Mouse (Mus musculus) lung, adult 18-20 months (tissue): Measurements from ENCODE around the gene Bcl11a.
"Not testable (repeated sequence)": the region's sequence is repeated elsewhere in the genome, so short reads cannot be mapped to it uniquely, and the experiment has no call there.

Source experiments
- DNase-seq, 2 experiments: peaks; one replicate each; pipeline ENCODE4 v3.0.0; 2022; ENCODE audit warnings: mixed read lengths in 2 of 2

Bcl11a gene

GRCm38 (mm10) chr11:24101625-24102024 lies 23.8 kb downstream of the Bcl11a start:
- DNase-seq = no peak

GRCm38 (mm10) chr11:24102372-24102771 lies 24.5 kb downstream of the Bcl11a start:
- no peak for DNase-seq

DNA sequence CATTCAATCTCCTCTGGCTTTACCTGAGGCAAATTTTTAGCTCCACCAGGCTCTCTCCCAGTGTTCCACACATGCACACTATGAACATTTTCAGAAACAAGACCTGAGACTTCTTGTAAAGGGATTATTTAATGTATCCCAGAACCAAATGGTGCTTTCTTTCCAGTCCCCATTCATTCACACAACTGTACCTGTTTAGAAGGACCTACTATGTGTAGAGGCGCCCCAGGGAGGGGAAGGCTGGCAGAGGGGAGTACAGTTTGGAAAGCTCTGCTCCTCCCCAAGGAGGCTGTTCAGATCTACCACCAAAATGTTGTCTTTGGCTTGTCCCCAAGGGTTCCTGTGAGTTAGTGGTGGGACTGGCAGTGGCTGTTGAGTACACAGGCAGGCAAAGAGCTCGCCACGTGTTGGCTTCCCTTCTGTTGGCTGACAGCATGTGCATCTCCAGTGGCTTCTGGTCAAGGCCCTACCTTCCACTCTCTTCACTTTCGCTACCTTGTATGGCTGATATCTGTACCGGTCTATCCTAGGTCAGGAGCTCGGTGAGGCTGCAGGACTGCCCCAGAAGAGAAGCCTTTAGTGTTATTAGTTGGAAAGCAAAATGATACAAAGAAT lies 25.4 kb downstream of the Bcl11a start:
- DNase-seq = no peak

- no peak for DNase-seq
Measured at GRCm38 (mm10) chr11:24107414-24107813, 29.6 kb downstream of the Bcl11a start.

DNA sequence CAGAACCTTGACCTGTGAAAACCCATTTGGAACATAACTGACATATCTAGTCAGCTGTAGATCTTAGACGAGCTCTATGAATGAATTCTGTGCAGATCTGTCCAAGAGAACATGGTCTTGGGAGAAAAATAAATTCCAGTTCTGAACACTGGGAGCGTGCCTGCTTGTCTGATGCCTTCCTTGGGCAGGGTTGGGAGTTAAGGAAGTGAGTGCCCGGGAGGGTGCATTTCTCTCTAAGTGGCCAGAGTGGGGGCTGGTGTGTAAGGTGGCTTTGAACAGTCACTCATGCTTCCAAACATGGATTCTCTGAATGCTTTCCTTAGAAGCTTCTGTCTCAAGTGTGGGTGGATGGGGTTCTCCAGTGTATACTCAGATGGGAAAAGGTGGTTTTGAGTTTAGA lies 31.1 kb downstream of the Bcl11a start:
- no peak for DNase-seq

GRCm38 (mm10) chr11:24109388-24109787 lies 31.5 kb downstream of the Bcl11a start:
- no peak for DNase-seq

- no peak for DNase-seq
Measured at GRCm38 (mm10) chr11:24110113-24110512, 32.3 kb downstream of the Bcl11a start.

DNA sequence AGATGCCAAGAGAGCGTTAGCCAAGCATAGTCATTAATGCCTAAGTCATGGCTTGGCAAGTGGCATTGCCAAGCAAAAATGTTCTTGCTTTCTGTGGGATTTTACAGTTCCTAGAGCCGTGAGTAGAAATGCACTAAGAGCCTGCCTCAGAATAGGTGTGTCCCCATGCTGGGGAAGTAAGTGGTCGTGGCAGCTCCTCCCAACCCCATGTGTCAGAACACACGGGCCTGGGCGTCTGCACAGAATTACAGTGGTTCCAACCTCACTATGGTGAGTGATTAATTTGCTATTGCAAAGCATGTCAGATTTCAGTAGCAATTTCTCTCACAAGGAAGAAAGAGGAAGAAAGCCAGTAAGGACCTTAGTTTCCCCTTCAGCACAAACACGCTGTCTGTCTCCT lies 33.9 kb downstream of the Bcl11a start:
- no peak for DNase-seq

DNA sequence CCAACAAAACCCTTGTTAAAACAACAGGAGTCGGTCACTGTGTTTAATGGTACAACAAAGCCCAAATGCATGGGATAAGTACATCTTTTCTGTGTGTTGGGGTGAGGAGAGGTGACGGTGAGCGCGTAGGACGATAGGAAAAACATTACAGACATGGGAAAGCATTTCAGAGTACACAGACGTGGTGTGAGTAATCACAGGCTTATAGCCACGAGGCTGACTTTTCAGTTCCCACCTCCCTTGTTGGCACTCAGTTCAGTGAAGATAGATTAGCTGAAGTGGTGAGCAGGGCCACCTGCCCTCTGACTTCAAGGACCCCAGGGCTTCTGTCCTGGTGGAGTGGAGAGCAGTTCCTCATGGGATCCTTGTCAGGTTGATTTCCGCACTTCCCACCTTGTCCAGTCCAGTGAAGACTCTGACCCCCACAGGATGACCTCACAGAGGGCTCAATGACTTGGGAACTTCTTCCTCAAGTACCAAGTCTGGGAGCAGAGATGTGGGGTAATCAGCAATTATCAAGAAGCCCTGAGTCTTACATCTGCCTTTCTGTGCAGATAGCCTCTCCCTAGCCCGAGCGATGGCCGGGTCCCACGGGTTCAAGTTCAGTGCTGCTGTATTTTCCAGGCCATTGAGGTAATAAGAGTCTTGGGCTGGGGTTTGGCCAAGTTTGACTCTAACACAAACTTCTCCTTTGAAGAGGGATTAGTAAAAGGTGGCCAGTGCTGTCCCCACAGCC lies 37.3 kb downstream of the Bcl11a start:
- no peak for DNase-seq

DNA sequence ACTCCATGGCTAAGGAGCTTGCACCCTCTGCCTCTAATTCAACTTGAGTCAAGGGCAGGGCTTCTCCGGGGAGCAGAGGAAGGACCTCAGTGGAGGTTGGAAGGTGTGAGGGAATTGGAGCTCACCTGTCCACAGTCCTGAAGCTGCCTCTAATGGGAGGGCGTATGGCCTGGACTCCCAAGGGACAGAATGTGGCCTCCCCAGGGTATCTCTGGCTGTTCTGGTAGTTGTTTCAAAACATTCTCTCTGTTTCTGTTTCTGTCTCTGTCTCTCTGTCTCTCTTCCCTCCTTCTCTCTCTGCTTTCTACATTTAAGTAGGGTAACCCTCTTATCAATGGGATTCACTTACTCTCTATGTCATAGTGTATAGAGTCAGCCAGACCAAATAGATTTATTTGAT lies 38.2 kb downstream of the Bcl11a start:
- DNase-seq = no peak

DNA sequence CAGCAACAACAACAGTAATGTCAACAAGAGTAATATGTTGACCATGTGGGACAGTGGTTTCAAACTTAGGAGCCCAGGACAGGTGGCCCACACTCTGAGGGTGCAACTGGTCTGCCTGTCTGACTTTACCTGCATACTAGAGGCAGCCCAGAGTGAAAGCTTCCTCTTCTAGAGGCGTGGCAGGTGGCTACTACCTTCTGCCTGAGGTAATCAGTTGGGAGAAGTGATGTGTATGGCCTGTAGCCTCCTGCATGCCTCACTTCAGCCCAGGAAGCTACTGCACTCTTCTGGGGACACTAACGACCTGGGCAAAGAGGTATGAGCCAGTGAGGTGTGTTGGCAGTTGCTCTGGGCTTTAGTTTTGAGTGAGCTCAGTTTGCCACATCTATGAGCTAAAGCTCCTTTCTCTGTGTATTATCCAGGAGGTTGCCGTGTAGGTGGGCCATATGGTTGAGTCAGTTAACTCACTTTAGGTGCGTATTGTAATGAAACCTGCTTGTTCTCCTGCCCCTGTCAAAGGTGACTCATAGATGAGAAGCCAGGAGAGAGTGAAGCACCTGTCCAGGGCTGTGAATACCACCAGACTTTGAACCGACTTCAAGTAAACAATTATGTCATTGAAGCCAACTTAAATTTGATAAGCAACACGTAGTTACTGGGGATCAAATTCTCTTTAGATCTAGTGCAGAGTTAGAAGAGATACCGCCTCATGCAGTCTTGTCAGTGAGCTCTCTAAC lies 38.9 kb downstream of the Bcl11a start:
- no peak for DNase-seq

GRCm38 (mm10) chr11:24121136-24121535 lies 43.3 kb downstream of the Bcl11a start:
- no peak for DNase-seq

GRCm38 (mm10) chr11:24122899-24123298 lies 45.0 kb downstream of the Bcl11a start:
- DNase-seq = no peak

DNA sequence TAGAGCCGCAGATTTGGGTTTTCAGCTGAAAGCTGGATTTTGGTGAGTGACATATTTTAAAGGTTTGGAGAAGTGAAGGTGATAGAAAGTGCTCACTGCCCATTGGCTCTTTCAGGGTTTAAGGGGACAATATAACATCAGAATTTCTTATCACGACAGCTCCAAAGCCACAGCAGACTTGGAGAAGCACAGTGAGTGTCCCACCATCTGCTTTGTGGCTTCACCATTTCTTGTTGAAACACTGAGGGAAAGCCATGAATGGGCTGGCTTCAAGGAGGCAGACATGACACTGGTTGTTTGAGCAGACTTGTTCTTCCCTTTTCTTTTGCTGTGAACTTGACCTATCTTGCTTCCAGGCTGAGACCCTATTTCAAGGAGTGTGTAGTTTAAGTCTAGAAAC lies 46.1 kb downstream of the Bcl11a start:
- no peak for DNase-seq

- no peak for DNase-seq
Measured at GRCm38 (mm10) chr11:24125098-24125497, 47.2 kb downstream of the Bcl11a start.

DNA sequence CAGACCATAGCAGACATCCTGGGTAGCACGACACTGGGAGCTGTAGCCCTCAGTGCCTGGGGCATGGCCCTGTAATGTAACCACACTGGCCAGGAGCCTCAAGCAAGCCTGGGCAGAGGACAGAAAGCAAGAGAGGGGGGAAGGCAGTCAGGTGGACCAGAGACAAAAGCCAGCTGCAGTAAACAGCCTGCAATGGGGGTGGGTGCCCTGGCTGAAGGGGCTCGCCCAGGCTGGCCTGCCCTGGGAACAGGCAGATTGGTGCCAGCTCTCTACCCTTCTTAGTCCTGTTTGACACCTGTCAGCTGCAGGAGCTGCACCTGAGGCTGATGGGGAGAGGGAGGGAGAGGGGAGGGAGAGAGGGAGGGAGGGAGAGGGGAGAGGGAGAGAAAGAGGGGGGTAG lies 50.1 kb downstream of the Bcl11a start:
- no peak for DNase-seq

DNA sequence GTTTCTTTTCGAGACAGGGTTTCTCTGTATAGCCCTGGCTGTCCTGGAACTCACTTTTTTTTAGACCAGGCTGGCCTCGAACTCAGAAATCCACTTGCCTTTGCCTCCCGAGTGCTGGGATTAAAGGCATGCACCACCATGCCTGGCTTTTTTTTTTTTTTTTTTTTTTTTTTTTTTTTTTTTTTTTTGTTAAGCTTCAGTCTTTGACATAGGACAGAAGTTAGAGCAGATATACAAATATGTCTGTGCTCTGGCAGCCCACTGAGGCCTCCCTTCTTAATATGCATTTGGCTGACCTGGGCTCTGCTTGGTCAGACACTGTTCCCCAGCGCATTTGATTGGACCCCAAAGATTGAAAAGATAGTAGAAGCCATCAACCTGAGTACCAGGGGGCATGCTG lies 51.0 kb downstream of the Bcl11a start:
- not testable (repeated sequence) for DNase-seq

- DNase-seq = no peak
Measured at GRCm38 (mm10) chr11:24129358-24130185, 51.7 kb downstream of the Bcl11a start.

DNA sequence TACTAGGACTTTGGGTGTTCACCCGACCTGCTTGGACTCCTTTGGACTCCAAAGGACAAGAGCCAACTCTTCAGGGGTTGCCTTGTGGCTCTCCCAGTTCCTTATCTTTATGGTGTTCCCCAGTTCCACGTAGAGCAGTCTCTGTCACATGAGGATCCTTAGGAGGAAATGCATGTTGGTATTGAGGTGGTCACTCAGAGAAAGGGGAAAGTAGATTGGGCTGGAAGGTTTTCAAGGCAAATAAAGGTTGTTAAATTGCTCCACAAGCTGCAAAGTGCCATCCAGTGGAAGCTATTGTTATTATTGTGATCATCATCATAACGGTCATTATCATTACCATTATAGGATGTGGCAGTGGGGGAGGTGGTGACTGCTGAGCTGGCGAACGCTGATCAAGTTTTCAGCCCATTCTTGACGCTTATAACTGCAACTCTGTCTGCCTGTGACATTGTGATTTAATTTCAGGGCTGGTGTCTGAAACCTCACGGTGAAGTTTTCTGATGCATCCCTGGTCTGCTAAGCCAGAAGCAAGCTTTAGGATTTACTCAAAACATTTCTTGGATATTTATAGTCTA lies 52.4 kb downstream of the Bcl11a start:
- no peak for DNase-seq

- DNase-seq = no peak
Measured at GRCm38 (mm10) chr11:24131818-24132217, 54.0 kb downstream of the Bcl11a start.

- DNase-seq = no peak
Measured at GRCm38 (mm10) chr11:24132358-24132757, 54.5 kb downstream of the Bcl11a start.

DNA sequence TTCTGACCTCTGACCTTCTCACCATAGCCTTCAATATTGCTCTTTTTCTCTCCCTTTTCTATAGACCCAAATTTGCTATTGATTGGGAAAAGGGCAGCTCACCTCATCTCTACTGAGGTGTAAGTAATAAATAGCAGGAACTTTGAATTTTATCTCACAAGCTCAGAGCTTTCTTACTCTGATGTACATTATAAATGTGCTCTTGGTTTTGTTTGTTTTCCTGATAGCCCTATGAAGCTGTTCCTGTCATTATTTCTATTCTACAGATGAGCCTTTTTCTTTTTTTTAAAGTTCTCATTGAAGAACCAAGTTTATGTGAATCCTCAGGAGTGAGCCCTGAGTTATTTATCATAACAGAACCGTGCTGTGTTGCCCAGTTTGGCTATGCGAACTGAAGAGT lies 55.0 kb downstream of the Bcl11a start:
- DNase-seq = no peak

DNA sequence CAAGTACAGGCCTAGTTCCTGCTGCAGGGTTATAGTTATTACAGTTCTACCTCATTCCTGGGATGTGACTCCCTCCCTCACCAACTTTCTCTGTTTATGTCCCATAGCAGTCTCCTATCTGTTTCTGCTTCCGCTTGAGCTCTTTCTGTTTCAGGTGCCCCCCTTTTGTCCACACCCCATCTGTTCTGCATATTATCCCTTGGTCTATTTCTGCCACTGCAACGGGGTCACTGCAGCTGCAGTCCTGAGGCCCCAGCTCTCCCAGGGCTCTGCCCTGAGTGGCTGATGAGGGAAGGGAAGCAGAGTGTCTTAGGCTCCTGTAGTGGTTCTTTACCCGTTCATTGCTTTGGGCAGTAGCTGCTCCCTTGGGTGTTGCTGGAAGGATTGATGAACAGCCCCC lies 55.6 kb downstream of the Bcl11a start:
- DNase-seq = no peak
